Mouse (Mus musculus) liver, adult (tissue): Measurements from ENCODE around the gene Fam69a.

ENCODE experiments used
- GATA4 ChIP-seq: IDR thresholded peaks from 2 replicates; pipeline ENCODE4 v1.6.1; 2014; ENCODE audit warnings: mild to moderate bottlenecking, low read length; ENCODE audit not compliant: insufficient replicate concordance

Gene Fam69a

DNA sequence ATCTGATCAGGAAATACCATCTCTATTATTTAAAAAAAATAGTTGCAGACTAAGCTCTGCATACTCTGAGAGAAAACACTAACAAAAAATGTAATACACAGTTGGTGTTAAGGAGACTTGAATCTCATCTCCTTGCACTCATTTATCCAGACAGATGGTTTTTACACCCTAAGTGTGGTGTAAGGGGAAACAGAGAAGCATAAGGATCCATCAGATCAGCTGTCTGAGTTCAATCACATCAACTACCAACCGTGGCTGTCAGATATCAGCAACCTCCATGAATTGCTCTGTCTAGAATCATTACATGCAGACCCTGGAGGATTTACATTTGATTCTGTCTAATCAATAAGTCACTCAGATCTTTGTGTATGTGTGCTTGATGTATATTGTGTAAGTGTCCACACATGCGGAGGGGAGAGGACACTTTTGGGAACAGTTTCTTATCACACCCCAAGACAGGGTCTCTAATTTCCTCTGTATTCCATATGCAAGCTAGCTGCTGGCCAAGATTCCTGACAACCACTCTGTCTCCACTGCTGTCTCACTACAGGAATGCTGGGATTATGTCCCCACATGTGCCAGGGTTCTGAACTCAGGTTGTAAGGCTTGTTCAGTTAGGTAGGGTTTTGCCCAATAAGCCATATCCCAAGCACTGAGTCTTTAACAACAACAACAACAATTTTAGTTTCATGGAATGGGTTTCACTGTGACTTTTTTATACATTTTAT lies 22.7 kb downstream of the Fam69a start:
- TF ChIP-seq GATA4, result no peak

DNA sequence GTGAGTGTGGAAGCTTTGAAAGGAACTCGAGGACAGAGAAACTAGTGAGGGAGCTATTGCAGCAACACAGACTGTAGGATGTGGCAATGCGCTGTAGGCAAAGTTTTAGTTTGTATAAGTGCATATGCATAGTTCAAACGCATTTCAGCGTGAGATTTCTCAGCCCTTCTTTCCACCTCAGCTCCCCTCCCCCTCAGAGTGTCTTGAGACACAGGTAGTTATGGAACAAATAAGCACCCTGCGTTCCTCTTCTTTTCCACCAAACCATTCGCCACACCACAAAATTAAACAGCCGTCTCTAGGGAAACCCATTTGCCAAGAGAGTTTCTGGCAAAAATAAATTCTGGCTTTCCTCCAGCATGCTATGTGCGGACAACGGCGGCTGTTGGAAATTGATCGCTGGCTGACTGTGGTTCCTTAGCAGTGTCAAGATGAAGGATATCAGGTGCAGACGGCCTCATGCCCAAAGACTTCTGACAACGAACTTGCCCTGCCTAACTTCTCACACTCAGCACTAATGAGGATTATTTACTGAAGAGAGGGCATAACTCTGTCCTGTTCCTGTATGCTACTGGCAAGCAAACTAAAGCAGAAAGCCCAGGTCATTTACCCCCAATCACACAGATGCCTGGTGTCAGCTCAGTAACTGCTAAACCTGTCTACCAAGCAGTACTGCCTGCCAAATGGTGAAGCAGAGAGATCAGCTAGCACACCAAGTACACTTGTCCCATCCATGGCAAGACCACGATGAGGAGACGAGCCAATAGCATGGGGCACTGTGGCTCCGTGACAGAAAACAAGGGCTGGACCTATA lies 25.2 kb downstream of the Fam69a start:
- no peak for TF ChIP-seq GATA4

DNA sequence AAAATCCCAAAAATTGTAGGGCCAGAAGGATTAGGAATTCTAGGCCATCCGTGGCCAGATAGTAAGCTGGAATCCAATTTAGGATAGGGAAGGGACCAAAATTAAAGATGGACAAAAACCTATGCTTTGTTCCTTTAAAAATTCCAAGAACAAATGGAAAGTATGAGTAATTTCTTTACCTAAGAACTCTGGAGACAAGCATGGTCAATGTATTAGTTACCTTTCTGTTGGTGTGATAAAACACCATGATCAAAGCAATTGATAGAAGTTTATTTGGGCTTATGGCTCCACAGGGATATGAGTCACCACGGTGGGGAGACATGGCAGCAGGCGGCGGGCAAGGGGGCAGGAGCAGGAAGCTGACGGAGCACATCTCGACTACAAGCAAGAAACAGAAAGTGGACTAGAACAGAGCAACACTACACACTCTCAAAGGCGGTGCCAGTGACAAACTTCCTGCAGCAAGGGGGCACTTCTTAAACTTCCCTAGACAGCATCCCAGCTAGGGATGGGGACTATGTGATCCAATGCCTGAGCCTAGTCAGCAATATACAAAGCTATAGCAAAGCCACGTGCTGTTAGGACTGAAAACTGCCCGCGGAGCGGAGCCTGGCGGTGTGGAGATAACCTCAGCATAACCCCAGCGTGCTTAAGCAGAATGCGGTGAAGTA lies 26.2 kb downstream of the Fam69a start:
- no peak for TF ChIP-seq GATA4

DNA sequence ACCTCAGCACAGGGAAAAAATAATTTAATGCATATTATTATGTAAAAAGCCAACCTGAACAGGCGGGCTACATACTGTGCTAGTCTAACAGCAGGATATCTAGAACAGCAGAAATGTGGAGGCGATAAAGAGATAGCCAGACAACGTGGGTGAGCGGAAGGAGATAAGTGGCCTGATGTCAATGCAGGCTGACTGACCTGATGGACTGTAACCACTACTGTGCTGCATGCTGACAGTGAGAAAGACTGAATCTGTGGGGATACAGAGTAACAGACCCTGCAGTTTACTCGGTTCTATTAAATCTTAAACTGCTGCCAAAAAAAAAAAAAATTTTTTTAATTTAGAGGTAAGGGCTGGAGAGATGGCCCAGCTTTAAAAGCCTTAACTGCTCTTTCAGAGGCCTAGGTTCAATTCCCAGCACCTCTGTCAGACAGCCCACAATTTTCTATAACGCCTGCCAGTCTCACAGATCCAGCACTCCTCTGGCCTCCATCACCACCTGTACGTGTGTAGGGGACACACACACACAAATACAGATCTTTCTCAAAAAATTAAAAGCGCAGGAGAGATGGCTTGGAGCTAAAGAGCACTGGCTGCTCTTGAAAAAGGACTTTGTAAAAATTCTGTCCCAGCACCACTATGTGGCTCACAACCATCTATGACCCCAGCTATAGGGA lies 27.1 kb downstream of the Fam69a start:
- no peak for TF ChIP-seq GATA4

DNA sequence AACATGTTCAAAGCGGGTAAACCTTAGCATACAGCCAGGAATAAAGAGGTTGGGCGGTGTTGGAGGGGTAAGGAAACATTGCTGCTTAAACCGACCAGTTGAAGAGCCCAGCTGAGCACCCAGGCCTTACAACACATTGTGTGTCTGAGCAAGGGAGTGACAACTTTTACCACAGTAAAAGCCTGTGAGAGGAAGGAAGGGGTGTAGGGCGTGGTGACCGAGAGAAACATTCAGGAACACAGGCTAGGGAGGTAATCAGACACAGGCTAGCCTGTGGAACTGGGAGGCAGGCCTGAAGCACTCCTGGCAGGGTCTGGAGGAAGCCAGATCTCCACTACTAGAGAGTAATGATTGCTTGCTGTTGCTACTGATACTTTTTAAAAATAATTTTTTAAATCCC lies 36.2 kb downstream of the Fam69a start:
- TF ChIP-seq GATA4, result no peak

DNA sequence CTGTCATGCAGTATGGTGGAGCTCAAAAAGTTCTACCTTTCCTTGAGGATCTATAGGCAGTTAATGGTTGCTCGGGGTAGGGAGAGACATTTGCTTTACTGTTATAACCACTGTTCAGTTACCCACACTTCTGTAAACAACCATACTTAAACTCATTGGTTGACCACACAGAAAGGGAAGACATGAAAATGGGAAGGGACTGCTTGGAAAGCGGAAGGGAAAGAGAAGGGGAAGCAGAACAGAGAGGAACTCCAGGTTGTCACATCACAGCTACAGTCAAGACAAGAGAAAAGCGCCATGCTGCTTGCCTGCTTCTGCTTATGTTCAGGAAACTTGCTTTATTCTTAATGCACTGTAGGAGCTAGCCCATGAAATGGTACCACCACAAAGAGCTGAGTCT lies 37.3 kb downstream of the Fam69a start:
- TF ChIP-seq GATA4, result no peak

DNA sequence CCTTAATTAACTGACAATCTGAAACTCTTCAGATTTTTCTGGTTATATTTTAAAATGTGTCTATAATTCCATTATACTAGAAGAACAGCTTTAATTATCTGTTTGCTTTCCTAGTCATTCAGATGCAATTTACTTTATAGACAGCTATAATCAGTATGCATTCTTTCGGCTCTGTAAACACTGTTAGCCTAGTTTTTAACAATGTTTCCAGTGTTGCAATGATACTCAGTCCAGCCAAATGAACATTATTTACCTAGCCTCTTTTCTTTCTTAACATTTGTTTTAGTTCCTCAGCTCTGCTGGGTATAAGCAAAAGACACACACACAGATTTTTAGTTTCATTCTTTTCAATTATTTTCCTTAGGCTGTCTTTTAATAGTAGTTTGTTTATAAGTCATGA lies 38.0 kb downstream of the Fam69a start:
- TF ChIP-seq GATA4, result no peak

DNA sequence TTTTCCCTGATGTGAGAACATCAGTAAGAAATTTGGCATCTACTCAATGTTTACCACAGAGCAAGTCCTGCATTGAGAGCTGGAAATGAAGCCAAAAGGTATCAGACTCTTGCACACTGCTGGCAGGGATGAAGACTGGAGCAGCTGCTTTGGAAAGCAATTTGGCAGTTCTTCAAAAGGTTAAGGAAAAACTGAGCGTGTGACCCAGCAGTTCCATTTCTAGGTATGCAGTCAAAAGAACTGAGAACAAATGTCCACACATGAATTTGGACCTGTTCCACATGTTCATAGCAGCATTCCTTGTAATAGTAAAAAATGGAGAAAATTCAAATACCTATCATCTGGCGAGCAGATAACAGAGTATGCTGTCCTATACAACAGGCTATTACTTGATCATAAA lies 39.3 kb downstream of the Fam69a start:
- TF ChIP-seq GATA4, result no peak

DNA sequence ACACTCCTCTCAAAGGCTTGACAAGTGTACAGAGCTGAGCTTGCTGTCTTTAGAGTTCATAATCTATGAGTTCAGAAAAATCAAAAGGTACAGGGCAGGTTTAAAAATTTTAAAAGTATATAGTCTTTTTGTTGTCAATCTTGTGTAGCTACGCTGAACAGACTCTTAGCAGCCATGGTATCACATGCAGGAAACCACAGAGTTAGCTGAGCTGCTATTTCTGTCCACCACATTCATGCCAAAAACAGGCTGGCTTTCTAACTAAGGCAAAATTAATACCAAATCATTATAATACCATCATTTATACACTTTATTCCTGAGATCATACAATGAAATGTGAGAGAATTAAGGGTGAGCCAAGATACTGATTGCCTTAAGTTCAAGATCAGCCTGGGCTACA lies 40.4 kb downstream of the Fam69a start:
- no peak for TF ChIP-seq GATA4

DNA sequence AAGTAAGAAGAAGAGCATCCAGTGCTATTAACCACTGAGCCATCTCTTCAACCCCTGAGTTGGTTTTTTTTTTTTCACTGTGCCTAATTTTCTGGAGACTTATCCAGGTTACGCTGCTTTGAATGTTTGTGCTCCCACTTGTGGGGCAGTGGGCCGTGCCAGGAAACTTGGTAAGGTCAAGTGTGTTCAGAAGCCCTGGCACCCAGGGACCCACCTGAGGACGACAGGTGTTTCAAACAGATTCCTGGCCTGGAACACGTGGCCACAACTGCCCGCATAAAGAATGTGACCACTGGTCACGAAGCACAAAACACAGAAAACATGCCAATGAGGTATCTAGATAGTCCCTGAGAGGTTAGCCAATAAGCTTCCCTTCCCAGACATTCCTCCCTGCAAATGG lies 43.4 kb downstream of the Fam69a start:
- TF ChIP-seq GATA4, result no peak

DNA sequence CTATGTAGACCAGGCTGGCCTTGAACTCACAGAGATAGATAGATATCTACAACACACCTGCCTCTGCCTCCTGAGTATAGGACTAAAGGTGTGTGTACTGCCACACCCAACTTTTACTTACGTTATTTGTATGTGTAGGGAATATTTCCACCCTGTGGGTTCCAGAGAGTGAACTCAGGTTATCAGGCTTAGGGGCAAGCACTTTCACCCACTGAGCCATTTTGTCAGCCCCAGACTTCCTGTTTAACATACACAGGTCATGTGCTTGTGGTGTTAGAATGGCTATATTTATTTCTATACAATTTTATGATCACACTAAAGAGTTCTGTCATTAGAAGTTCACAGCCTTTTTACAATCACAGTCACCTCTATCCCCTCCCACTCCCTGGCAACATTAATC lies 43.9 kb downstream of the Fam69a start:
- no peak for TF ChIP-seq GATA4

DNA sequence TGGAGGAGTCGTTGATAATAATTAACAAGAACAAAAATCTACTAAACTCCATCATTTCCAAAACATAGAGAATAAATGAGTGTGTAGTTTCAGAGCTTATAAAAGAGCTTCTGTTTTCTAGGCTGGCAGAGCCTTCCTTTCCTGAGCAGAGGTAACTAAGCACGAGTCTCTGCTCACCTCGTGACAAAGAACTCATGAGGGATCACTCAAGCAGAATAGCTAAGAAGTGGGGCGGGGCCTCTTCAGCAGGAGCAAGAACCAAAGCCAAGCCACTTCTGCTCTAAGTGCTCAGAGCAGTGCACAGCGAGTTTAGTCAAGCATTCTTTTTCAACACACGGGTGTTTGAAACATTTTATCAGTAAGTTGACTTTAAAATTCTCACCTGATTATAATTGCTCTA lies 45.7 kb downstream of the Fam69a start:
- no peak for TF ChIP-seq GATA4

DNA sequence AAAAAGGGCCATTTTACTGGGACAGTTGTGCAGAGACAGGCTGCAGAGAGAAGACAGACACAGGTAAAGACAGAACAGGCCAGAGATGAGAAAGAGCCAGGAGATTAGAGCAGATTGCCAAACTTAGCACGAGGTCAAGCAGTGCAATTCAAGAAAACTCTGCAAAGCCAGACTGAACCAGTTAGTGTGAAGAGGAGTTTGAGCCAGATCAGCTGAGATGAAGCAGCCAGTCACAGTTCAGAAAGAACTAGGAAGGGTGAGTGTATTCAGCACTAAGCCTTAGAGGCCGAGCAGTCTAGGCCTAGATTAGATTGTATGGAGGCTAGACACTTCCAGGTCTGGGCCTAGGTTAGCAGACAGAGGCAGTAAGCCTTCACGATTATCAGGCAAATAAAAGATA lies 47.2 kb downstream of the Fam69a start:
- TF ChIP-seq GATA4, result no peak

DNA sequence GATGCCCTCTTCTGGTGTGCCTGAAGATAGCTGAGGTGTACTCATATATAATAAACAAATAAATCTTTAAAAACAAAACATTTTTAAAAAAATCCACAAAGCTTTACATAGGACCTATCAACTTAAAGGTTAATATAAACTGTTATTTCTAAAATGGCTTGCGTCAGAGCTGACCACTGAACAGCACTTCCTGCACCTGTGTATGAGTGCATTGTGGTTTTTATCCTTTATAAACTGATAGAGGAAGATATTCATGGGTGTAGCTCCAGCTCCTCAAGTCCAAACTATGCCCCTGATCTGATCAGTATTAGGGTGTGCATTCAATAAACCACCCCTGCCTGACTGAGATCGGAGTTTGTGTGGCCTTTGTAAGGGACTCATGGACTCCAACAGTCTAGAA lies 48.0 kb downstream of the Fam69a start:
- TF ChIP-seq GATA4, result no peak

DNA sequence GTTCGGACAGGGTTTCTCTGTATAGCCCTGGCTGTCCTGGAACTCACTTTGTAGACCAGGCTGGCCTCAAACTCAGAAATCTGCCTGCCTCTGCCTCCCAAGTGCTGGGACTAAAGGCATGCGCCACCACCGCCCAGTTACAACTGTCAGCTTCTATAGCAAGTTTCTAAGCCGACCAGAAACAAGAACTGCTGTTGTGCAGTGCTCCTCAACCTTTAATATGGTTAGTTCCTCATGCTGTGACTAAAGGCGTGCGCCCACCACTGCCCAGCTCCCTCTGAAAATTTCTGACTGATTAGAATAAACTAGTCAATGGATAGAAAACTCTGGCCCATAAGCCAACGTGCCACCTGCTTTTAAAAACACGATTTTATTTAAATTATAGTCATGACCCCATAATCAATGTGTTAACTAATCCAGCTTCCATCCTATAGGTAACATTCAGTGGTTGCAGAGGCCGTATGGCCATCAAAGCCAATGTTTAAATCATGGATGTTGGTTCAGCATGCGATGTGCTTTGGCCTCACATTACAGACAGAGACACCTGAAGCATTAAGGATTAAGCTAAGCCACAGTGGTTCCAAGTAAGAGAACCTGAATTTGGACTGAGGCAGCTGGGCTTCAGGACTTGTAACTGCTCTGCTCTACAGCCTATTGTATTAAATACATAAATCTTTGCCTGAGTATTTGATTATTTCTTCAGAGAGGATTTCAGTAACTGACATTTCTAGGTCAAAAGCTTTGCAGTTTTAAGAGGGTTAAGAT lies 50.1 kb downstream of the Fam69a start:
- TF ChIP-seq GATA4, result no peak
